Mouse (Mus musculus): Measurements from ENCODE around the gene Clrn2. TPM values are rescaled to one million over a fixed set of nuclear protein-coding genes. Genes with fewer than 3 reads are reported as not detected.

The Clrn2 gene
- total RNA-seq, 2 experiments from 2014 or later = 0.98 to 1.1 TPM

DNA sequence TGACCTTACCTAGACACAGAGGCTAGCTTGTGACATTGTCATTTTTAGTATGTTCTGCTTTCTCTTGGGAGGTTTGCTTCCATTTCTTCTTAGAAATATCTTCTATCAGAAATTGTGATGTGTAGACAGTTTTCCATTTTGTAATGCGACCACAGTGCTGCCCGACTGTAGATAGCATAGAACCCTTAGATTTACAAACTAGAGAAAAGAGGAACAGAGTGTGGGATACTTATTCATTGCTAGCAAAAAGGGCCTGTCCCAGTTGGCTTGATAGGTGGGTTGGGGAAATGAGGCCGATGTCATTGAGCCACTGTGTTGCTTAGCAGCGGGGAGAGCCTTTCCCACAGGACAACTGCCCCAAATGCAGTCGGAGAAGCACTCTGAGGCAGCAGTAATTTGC lies 44.0 kb downstream of the Clrn2 start:
- DNase-seq (ENCODE audit: low spot score in 2 of 2) = no peak

DNA sequence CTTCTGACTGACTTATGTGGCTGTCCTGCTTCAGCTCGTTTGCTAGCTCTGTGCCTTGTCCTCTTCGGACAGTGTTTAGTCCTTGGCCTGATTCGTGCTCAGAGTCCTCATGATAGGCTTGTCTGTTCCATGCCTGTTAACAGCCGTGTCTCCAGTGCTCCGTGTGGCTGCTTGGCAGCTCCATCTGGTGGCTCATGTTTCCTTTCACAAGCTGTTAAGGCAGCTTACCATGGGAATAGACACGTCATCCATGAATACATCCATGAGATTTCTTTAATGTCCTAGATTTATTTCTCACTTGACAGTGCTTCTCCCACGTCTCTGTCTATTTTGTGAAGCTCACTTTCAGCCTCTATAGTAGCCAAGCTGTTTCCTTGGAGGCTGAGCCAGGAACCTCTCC lies 56.5 kb downstream of the Clrn2 start:
- no peak for DNase-seq (ENCODE audit: low spot score in 2 of 2)

DNA sequence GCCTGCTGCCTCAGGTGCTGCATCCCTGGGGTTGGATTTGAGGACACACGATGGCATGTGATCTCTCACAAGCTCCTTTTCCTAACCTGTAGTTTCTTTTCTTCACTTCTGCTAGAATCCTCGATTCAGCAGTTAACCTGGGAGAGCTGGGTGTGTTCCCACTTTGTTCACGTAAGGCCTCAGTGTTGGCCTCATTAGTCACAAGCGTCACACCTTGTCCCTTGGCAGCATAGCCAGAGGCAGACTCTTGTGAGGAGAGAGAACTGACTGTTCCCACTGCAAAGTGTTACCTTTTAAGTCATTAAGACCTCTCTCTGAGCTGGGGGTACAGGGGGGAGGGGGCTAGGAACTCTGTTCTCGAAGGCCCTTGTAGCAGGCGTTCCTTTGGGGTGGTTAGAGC lies 59.4 kb downstream of the Clrn2 start:
- DNase-seq (ENCODE audit: low spot score in 2 of 2) = no peak

DNA sequence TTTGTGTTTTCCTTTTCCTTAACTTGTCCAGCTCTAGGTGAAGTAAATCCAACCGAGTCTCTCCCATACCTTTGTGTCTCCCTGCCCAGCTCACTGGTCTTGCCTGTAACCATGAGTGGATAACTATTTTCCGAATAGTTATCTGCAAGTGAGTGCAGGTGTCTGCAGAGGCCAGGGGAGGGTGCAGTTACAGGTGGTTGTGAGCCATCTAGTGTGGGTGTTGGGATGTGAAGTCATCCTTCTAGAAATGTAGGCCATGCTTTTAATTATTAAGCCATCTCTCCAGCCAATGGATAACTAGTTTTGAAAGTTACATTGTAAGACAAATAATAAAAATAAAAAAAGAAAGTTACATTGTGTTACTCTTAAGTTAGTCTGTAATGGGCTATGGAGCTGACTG lies 60.0 kb downstream of the Clrn2 start:
- DNase-seq (ENCODE audit: low spot score in 2 of 2) = no peak

Other genes with a start within 250 kb of the Clrn2 start
- gene Qdpr, start 3.5 kb upstream of the Clrn2 start, total RNA-seq (2021) = 100 to 1,000 TPM; 150 to 168 TPM
- gene Lap3, start 39.6 kb downstream of the Clrn2 start, total RNA-seq (2021) = 10 to 100 TPM; 49.3 to 60.6 TPM
- 100 to 1,000 TPM; 106 to 114 TPM for gene Med28, start 66.5 kb downstream of the Clrn2 start, total RNA-seq (2021)
- gene Fam184b, start 185.9 kb downstream of the Clrn2 start, total RNA-seq (2021) = 1 to 10 TPM; 7.3 to 7.6 TPM
- under 1 TPM; 0.23 to 0.30 TPM for gene Ncapg, start 216.2 kb downstream of the Clrn2 start, total RNA-seq (2021)

All from left cerebral cortex, adult 18-20 months (tissue).